Mouse (Mus musculus) erythroblast, embryonic 14.5 days (primary cell): ENCODE data around the gene Zfp26.

Source experiments
- GATA1 ChIP-seq: IDR thresholded peaks from 2 replicates; pipeline ENCODE4 v1.6.1; 2012; ENCODE audit warnings: low read length, inconsistent platforms, mixed read lengths
- TAL1 ChIP-seq: IDR thresholded peaks from 3 replicates; pipeline ENCODE4 v1.6.1; 2012; ENCODE audit warnings: low read length, inconsistent platforms, mixed read lengths

DNA sequence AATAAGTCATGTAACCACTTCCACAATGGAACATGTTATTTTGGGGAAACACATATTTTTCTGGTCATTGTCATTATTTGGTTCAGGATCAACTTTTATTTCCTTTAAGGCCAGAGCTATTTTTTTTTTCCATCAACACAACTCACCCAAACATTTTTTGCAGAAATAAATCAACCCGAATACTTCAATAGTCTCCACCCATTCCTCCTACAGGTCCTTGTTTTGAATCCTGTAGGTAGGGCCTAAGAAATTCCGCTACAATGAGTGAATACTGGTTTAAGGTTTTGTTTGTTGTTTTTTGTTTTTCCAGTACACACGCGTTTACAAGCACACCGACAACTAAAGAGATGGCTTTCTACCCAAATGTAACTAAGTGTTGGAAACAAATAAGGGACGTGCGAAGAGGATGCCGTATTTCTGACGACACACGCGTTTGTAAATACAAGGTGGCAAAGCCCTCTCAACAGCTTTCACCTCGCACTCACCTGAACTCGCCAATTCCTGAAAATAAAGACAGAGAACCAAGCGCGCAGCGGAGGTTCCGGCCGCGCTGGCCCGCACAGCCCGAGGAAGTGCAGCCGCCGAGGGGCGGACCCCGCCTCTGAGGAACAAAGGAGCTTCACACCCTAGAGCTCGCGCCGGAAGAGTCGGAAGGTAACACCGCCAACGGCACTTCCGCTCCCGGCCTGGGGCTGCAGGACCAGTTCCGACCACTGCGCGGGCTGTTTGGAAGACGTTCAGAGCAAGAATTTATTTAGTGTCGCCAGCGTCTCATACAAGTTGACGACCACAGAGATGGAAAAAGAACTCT is 75.2 kb downstream of the Zfp26 start, which contains the start of gene Zfp560:
- TF ChIP-seq GATA1 (no peak), TAL1 (no peak)
